Mouse (Mus musculus) cerebellum, postnatal 14 days (tissue): ENCODE measurements at regions not wholly inside any gene's neighbourhood (a gene's known extent, or its start where the extent isn't known, plus 50 kb on each side); places are given as distances from the start of the nearest gene placed in this dataset.
A peak's percentile ranks its signal among the peaks of the same experiment; 100 is the strongest.

ENCODE experiments used
- DNase-seq, 2 experiments: peaks; one replicate each; pipeline ENCODE4 v3.0.0; 2021; ENCODE audit warnings: mixed read lengths in 2 of 2

GRCm38 (mm10) chr9:41827356-41827755, 296.7 kb downstream of the Sorl1 start:
- DNase-seq: no peak

DNA sequence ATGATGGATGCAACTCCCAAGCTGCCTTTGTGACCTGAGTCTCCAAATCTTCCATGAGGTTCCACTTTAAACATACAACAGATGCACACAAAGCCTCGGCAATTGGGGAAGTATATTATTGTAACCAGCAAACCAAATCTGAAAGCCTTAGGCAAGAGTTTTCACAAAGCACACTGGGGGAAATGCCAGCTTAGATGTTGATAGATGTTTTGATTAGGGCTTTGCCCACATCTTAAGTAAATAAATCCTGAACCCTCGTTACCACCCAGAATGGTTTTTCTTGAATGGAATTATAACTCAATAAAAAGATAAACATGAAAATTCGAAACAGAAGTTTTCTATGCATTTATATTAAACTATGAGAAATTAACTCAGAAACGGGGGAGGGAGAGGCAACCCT, 302.7 kb downstream of the Sorl1 start:
- DNase-seq: no peak

GRCm38 (mm10) chr9:41817740-41818461, 306.2 kb downstream of the Sorl1 start:
- DNase-seq: no peak

DNA sequence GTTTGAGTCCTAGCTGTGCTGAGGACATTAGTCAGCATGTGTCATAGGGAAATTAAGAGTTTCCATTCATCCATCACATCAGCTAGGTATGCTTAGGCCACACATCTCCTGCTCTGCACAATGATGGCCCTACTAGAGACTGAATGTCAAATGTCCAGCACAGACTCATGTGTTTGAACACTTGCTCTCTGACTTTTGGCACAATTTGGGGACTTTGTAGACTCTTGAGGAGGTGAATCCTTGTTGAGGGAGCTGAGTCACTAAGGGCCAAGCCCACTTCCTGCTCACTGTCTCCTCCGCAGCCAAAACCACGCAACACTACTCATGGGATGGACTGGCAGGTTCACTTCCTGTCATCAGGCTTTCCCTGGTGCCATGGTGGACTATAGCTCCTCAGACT, 308.2 kb downstream of the Sorl1 start:
- DNase-seq: no peak

GRCm38 (mm10) chr9:41809291-41809690, 314.8 kb downstream of the Sorl1 start:
- no peak for DNase-seq

- no peak for DNase-seq
Measured at GRCm38 (mm10) chr9:41808791-41809190, 315.3 kb downstream of the Sorl1 start.

GRCm38 (mm10) chr9:41806289-41806621, 317.8 kb downstream of the Sorl1 start:
- DNase-seq: no peak

DNA sequence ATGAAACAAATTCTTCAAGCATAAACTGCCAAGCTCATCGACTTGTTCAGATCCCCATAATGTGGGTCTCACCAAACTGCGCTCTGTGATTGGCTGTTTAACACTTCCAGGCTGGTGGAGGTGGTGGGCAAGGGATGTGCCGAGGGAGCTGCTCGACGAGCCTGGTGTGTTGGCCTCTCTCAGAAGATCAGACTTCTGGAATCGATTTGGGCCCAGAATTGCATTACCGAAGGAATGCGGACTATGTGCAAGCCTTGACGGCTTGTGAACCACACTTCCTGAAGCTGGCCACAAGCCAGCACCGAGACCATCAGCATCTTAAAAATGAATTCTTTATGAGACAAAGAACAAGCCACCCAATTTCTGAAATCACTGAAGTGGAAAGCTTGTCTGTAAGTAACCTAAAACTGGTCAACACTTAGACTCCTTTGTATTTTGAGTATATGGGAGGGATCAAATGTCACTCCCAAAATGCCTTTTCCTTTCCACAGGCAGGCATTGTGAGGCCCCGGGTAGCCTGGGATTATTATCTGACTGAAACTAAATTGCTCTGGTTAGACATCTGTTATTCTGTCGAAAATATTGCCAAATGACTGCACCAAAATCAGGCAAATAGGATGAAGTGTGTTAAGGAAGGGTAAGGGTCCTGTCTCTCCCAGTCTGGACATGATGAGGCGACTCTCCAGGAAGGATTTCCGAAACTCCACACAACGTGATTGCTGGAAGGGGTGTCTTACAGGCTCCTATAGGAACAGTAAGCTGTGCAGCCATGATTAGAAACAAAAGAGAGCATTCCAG, 318.4 kb downstream of the Sorl1 start:
- no peak for DNase-seq

DNA sequence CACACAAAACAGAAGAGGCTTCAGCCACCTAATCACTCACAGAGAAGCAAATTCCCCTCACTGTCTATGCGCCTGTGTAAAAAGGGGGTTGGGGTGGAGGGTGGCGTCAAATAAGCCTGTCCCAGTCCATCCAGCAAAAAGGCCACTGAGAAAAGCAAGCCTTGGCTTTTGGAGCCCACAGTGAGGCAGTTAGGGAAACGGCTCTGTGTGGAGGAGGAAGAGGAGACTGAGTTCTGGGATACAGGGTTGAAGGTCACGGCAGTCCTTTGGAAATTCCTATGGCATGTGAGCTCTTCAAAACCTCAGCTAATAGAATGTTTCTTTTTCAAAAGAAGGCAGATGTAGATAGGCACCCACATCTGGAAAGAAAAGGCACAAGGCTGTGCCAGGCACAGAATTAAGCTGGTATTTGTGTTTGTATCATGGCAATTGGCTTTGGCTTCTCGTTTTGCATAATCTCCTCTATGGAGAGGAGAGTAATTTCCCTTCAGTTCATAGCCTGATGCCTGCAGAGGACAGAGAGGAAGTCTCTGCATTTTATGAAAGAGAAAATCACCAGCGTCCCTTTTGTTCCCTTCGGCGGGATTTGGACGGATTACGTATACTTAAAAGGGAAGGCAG, 319.3 kb downstream of the Sorl1 start:
- no peak for DNase-seq

- DNase-seq: peak; percentile 19 to 49
Measured at GRCm38 (mm10) chr9:41803680-41804460, 320.2 kb downstream of the Sorl1 start.

- DNase-seq: no peak
Measured at GRCm38 (mm10) chr9:41801376-41801775, 322.7 kb downstream of the Sorl1 start.

DNA sequence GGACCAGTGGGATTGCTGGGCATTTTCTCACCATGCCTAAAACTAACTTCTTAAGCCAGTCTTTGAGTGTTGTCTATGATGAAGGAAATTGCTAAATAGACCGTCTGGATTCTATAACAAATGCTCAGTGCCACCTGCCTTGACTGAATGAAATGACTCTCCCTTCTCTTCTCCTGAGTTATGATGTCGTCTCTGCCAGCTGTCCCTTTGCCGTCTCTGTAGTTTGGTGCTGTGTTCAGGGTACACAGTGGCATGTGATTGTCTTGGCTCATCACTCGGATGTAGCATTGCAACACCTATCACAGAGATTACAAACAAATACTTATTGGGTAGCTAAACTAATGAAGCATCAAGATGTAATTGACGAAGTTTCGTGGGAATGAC, 331.3 kb downstream of the Sorl1 start:
- no peak for DNase-seq

DNA sequence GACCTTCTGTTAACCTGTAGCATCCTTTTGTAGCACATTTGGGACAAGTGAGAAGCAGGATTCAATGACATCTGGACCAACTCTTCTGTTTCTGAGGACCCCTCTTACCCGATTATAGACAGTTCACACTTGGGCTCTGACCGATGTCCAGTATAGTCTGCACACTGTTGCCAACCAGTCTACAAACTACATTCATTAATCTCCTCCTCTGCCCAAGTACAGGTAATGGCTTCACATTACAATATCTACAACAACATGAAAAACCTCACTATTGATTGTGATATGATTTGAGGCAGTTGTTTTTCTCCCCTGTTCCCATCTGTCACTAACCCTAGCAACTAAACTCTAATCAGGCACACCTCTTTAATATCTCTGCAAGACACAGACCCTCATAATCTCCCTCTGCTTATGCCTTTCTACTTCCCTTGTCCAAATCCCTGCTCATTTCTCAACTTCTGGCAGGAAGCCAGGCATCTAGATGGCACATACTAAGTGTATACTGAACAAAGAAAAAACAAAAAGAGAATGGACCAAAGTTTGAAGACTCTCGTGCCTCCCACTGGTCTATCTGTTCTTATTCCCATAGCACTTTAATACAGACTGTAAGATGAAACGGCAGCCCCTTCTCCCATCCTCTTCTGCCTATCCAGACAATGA, 331.8 kb downstream of the Sorl1 start:
- peak; percentile 13 to 27 for DNase-seq

- peak; percentile 26 to 34 for DNase-seq
Measured at GRCm38 (mm10) chr9:41791501-41792172, 332.5 kb downstream of the Sorl1 start.

DNA sequence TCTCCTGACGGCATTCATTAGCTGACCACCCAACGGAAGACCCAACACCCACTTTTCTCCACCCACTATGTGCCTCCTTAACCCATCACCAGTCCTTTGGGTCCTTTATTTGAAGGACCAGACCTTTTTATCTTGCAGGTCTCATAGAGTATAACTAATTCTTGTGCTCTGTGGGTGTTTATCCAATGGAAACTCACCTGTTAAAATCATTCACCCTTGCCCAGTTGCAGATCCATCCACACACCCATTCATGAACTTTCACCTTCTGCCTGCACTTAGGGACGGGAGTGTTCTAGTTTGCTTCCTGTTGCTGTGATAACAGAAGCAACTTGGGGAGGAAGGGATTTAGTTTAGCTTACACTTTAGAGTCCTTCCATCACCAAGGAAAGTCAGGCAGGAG, 339.0 kb downstream of the Sorl1 start:
- no peak for DNase-seq

GRCm38 (mm10) chr9:41772281-41772902, 351.7 kb downstream of the Sorl1 start:
- peak; percentile 71 to 75 for DNase-seq

DNA sequence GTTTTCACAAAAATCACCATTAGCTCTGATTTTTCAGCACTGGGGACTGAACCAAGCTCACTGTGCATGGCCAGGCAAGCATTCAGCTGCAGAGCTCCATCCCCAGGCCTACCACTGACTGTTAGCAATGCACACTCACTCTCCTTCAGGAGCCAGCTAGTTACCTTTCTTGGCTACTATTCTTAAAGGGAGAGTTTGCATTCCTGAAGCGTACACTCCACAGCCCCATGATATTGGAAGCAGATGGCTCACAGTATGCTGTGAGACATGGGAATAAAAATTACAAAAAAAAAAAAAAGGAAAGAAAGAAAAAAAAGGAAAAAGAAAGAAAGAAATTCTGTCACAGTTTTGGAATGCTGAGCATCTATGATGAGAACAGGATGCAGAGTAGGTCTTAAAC, 352.8 kb downstream of the Sorl1 start:
- no peak for DNase-seq

DNA sequence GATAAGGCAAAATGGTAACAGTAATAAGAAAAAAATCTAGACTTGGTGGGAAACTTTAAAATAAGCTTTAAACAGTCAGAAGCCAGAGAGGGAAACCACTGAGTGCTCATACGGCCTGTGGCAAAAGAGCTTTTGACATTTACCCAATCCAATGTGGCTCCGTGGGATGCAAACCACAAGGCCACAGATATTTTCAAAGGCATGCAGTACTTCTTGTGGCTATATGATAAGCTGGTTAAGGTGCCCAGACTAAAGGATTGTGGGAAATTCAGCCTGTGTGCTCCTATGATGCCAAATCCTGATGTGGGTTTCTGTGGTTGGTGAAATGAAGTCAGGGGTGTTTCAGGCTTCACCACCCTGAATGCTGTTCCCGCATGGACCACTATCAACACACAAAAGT, 355.8 kb downstream of the Sorl1 start:
- DNase-seq: no peak

GRCm38 (mm10) chr9:41766533-41766920, 357.6 kb downstream of the Sorl1 start:
- DNase-seq: peak in 1 of 2 experiments; percentile 35

DNA sequence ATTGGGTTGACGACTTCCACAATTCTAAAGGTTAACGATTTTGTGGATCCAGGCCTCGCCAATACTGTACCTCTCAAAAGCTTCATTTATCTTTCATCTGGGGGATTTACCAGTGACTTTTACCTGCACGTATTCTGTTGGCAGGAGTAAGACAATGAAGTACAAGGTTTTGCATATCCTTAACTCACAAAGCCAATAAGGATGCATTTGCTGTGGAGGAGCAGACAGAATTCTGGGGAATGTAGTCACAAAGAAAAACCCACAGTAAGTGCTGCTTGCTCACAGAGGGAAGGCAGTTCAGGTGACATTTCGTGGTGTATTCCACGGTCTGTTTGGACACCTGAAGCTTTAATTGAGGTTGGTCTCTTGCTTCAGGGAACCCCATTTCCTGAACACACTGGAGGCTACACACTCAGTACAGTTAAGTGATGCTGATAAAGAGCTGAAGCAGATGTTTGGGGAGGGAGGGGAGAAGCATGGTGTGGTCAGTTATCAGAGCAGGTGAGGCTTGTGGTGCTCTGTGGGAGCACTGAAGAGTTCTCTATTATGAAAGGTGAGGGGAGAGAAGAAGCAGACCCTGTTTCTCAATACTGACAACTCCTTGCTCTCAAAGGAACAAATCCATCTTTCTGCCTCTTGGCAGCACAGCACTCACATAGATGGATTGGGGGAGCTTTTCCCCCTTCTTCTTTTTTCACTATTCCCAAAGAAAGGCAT, 358.1 kb downstream of the Sorl1 start:
- no peak for DNase-seq

DNA sequence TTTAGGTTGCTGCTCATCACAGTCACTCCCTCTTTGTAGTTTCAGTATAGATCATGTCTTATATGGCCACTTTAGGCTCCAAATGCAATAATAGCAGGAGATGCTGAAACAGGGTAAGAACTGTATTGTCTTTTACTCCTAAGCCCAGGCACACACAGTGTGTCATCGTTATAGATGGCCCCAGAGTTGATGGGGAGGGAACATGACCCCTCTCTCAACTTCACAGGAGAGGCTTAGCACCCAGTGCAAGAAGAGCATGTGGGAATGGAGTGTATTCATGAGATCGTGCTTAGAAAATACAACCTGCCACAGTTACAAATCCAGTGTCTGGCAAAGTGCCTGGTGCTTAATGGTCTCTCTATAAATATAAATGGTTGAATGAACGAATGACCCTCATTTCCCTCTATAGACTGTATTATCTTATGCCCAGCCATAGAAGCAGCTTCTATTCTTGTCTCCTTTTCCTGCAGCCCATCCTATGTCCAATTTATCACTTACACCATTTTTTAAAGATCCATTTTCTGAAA, 363.0 kb downstream of the Sorl1 start:
- no peak for DNase-seq
